Mouse (Mus musculus): ENCODE measurements around the gene Gm10309.

DNA sequence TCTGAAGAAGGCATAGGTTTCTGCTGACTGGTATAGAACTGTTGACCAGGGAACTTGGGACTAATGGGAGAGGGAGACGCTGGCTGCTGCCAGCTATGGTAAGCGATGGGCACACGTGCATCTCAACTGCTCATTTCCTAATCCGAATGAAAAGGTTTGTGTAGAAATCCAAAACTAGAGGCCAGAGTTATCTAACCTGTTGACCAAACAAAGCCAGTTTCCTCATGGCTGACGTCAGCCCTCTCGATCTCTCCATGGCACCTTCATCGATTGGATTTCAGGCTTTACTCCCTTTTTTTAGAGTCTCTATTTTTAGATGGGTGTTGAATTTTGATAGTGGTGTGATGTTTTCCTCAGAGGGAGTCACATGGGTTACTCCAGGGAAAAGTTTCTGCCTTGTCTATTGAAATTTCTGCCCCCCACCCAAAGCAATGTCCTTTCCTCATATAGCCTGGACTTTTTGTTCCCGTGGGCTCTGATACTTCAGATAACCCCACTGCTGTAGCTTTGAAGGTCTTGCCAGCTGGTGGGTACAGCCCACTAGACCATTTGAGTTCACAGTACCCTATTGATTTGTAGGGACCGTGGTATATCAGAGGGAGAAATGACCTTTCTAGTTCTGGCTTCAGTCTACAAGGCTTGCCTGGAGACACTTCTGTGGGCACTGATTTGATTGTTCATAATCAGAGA, 1.7 kb downstream of the Gm10309 start:
- no peak for TF ChIP-seq CTCF (IDR thresholded peaks at IDR 0.05; ENCODE audit: control insufficient read depth, insufficient read depth, insufficient replicate concordance, low read depth, low read length)
- no peak for TF ChIP-seq POLR2A (IDR thresholded peaks at IDR 0.05; ENCODE audit: control insufficient read depth, low read depth, low read length)

Data from testis, adult 2 months (tissue).